Mouse (Mus musculus): ENCODE results near the gene 5430402E10Rik. TPM values are rescaled to one million over a fixed set of nuclear protein-coding genes. Genes with fewer than 3 reads are reported as not detected.
"Not testable (repeated sequence)": the region's sequence is repeated elsewhere in the genome, so short reads cannot be mapped to it uniquely, and the experiment has no call there.

5430402E10Rik gene
- total RNA-seq (2015) (not detected in 2 replicates), total RNA-seq (2017) (not detected in 2 replicates)

DNA sequence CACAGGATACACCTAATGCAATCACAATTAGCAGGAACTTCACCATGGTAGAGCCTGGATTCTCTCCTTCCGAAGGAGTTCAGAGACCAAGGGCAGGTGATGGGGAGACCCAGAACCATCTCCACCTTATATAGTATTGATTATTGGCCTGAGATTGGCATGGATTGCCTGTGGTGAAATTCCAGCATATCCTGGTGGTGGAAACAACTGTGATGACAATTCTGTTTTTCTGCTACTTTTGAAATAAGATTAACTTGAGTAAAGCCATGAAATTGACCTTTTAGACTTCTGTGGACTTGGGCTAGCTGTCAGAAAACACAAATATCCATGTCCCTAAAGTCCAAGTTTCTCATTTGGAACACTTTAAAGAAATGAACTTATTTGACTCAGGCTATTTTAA lies at the start of gene 5430402E10Rik:
TSS of gene 5430402E10Rik (minus strand) at position 101 of the 400 bp plus-strand sequence.
- not testable (repeated sequence) for ATAC-seq (ENCODE audit: poor library complexity, severe bottlenecking)

DNA sequence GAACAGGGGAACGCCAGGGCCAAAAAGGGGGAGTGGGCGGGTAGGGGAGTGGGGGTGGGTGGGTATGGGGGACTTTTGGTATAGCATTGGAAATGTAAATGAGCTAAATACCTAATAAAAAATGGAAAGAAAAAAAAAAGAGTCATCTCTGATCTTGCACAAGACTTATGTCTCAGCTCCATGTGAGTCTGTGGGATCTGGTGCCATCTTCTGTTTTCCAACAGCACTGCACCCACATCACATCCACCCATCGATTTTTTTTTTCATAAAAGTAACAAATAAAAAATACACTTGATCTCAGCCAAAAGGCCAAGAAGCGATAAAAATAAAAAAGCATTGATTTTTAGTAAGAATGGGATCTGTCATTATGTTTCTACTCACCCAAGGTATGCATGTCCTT lies 44.8 kb downstream of the 5430402E10Rik start:
- not testable (repeated sequence) for ATAC-seq (ENCODE audit: poor library complexity, severe bottlenecking)

Other genes starting within 250 kb of the 5430402E10Rik start
- gene Prkx, start 128.8 kb downstream of the 5430402E10Rik start, total RNA-seq (2015): 77.6 and 86.5 TPM in 2 replicates
- 43.4 and 45.0 TPM in 2 replicates for gene Prkx, start 128.8 kb downstream of the 5430402E10Rik start, total RNA-seq (2017)
- not detected in 2 replicates for gene Pbsn, start 71.4 kb downstream of the 5430402E10Rik start, total RNA-seq (2015)
- gene Pbsn, start 71.4 kb downstream of the 5430402E10Rik start, total RNA-seq (2017): not detected in 2 replicates
- gene Gm14744, start 60.3 kb downstream of the 5430402E10Rik start, total RNA-seq (2015): not detected in 2 replicates
- not detected in 2 replicates for gene Gm14744, start 60.3 kb downstream of the 5430402E10Rik start, total RNA-seq (2017)
- gene Obp1a, start 166.3 kb upstream of the 5430402E10Rik start, total RNA-seq (2015): not detected in 2 replicates
- not detected in 2 replicates for gene Obp1a, start 166.3 kb upstream of the 5430402E10Rik start, total RNA-seq (2017)
- gene Gm5938, start 200.4 kb upstream of the 5430402E10Rik start, total RNA-seq (2015): not detected in 2 replicates
- not detected in 2 replicates for gene Gm5938, start 200.4 kb upstream of the 5430402E10Rik start, total RNA-seq (2017)